Mouse (Mus musculus) left cerebral cortex, adult 9 months (tissue): ENCODE data around the gene Focad.

Source experiments
- DNase-seq, 2 experiments: peaks; one replicate each; pipeline ENCODE4 v3.0.0; 2022; ENCODE audit warnings: low spot score in 2 of 2

Gene Focad

GRCm38 (mm10) chr4:88155490-88156160 is 61.2 kb downstream of the Focad start:
- DNase-seq: no peak

- no peak for DNase-seq
Measured at GRCm38 (mm10) chr4:88156961-88157360, 62.5 kb downstream of the Focad start.

- DNase-seq: no peak
Measured at GRCm38 (mm10) chr4:88157644-88158043, 63.2 kb downstream of the Focad start.

GRCm38 (mm10) chr4:88159256-88159655 is 64.8 kb downstream of the Focad start:
- DNase-seq: no peak

GRCm38 (mm10) chr4:88159700-88160099 is 65.3 kb downstream of the Focad start:
- no peak for DNase-seq

GRCm38 (mm10) chr4:88163511-88164247 is 69.2 kb downstream of the Focad start:
- no peak for DNase-seq

GRCm38 (mm10) chr4:88167008-88167862 is 72.8 kb downstream of the Focad start:
- DNase-seq: no peak

- no peak for DNase-seq
Measured at GRCm38 (mm10) chr4:88175058-88175974, 80.9 kb downstream of the Focad start.

- DNase-seq: no peak
Measured at GRCm38 (mm10) chr4:88179296-88179695, 84.9 kb downstream of the Focad start.

GRCm38 (mm10) chr4:88184293-88184692 is 89.9 kb downstream of the Focad start:
- DNase-seq: no peak

GRCm38 (mm10) chr4:88185872-88186426 is 91.5 kb downstream of the Focad start:
- DNase-seq: no peak

- no peak for DNase-seq
Measured at GRCm38 (mm10) chr4:88187649-88188048, 93.2 kb downstream of the Focad start.

- no peak for DNase-seq
Measured at GRCm38 (mm10) chr4:88189495-88189894, 95.1 kb downstream of the Focad start.

- DNase-seq: no peak
Measured at GRCm38 (mm10) chr4:88194256-88194655, 99.8 kb downstream of the Focad start.

- peak in 1 of 2 experiments; percentile 45 for DNase-seq
Measured at GRCm38 (mm10) chr4:88195898-88196495, 101.6 kb downstream of the Focad start.

GRCm38 (mm10) chr4:88196500-88196912 is 102.1 kb downstream of the Focad start:
- no peak for DNase-seq

- DNase-seq: no peak
Measured at GRCm38 (mm10) chr4:88197244-88197643, 102.8 kb downstream of the Focad start.

- DNase-seq: no peak
Measured at GRCm38 (mm10) chr4:88199186-88199585, 104.8 kb downstream of the Focad start.

- DNase-seq: no peak
Measured at GRCm38 (mm10) chr4:88201047-88201446, 106.6 kb downstream of the Focad start.

GRCm38 (mm10) chr4:88208676-88209075 is 114.2 kb downstream of the Focad start:
- no peak for DNase-seq
